Mouse (Mus musculus) lung, postnatal 0 days (tissue): ENCODE data around the gene Hunk.

Experiments used
- CTCF ChIP-seq: IDR thresholded peaks from 2 replicates; pipeline ENCODE4 v1.5.1; 2016; ENCODE audit warnings: antibody characterized with exemption, mild to moderate bottlenecking
- EP300 ChIP-seq: IDR thresholded peaks from 2 replicates; pipeline ENCODE4 v1.6.1; 2016; ENCODE audit warnings: antibody characterized with exemption, mild to moderate bottlenecking, control low read depth

- no peak for TF ChIP-seq CTCF
- no peak for TF ChIP-seq EP300
Observed at GRCm38 (mm10) chr16:90362926-90363325, 22.9 kb upstream of the Hunk start.
